ENCODE assay signal across 16 mouse cellular contexts in genomic region chr1:173364125-173364800, GRCm38 (mm10). TPM values are rescaled to one million over a fixed set of nuclear protein-coding genes. Genes with fewer than 3 reads are reported as not detected.
DNase-seq lines count a peak whose midpoint lies in the region; ATAC-seq lines count a peak whose summit lies in the region.
"Had no signal": no experiment of that assay in that cellular context is flagged by ENCODE, and none has a peak within 500 bp of the region (broad histone marks: within the 10 kb centered on the region; RNA-seq: fewer than 3 reads in every experiment).

No protein-coding gene starts in this region.

- DNase-seq in hindbrain, embryonic 14.5 days (ENCODE audit: low spot score), result no peak
- DNase-seq in right cerebral cortex, postnatal 10 days (ENCODE audit: low spot score in 2 of 2), result peak; percentile 55 to 67
- DNase-seq in right cerebral cortex, adult 18-20 months, result no peak
- DNase-seq in cerebellum, adult 11-12 months, result peak; percentile 91
- peak; percentile 85 to 88 for DNase-seq in cerebellum, postnatal 36 days
- no peak for DNase-seq in T-cell, adult 2 months (ENCODE audit: low spot score)
- DNase-seq: gastrocnemius, postnatal 14 days; heart, postnatal 14 days; kidney, adult 9 months had no signal

- H3K4me2 ChIP-seq in hindbrain, embryonic 13.5 days, result 0 out of 2 replicates have a peak overlapping the region, but pooled peaks have one; percentile 6
- no peak overlapping the region for H3K4me2 ChIP-seq in hindbrain, embryonic 14.5 days (replicated peaks)
- H3K4me2 ChIP-seq: embryonic facial prominence, embryonic 12.5 days; midbrain, embryonic 11.5 days had no signal

- H3K4me3 ChIP-seq in hindbrain, embryonic 13.5 days, result no peak overlapping the region
- H3K4me3 ChIP-seq in hindbrain, embryonic 14.5 days (replicated peaks; ENCODE audit: low read length), result no peak overlapping the region
- H3K4me3 ChIP-seq: embryonic facial prominence, embryonic 12.5 days; layer of hippocampus, adult 2 months; myocyte had no signal

- no peaks in the 10 kb centered on the region for H3K9me3 ChIP-seq in hindbrain, embryonic 13.5 days
- H3K9me3 ChIP-seq in hindbrain, embryonic 14.5 days (ENCODE audit: control insufficient read depth, low read length), result no peaks in the 10 kb centered on the region
- H3K9me3 ChIP-seq: embryonic facial prominence, embryonic 12.5 days had no signal

- WGBS in hindbrain, embryonic 13.5 days, result 87% methylated on average over 4 of the region's 4 CpGs
- 85% methylated on average over 4 of the region's 4 CpGs for WGBS in hindbrain, embryonic 14.5 days

- no peak for ATAC-seq in hindbrain, embryonic 13.5 days (ENCODE audit: low FRiP score)
- ATAC-seq in hindbrain, embryonic 14.5 days (ENCODE audit: low FRiP score), result no peak
- ATAC-seq: inflammation-experienced regulatory T-cells, adult 6 months had no signal

- no peak overlapping the region for H3K9ac ChIP-seq in hindbrain, embryonic 13.5 days
- no peak overlapping the region for H3K9ac ChIP-seq in hindbrain, embryonic 14.5 days
- H3K9ac ChIP-seq: embryonic facial prominence, embryonic 12.5 days had no signal

- no peaks in the 10 kb centered on the region for H3K36me3 ChIP-seq in hindbrain, embryonic 13.5 days
- H3K36me3 ChIP-seq in hindbrain, embryonic 14.5 days (replicated peaks; ENCODE audit: control insufficient read depth, insufficient read depth), result 0 out of 2 replicates have a peak, but pooled peaks cover 9% of the 10 kb centered on the region
- H3K36me3 ChIP-seq: embryonic facial prominence, embryonic 12.5 days had no signal

- H3K4me1 ChIP-seq in hindbrain, embryonic 13.5 days (replicated peaks), result peaks cover 51% of the 10 kb centered on the region
- H3K4me1 ChIP-seq in hindbrain, embryonic 14.5 days (replicated peaks; ENCODE audit: control insufficient read depth, insufficient read depth, low read length), result peaks cover 57% of the 10 kb centered on the region

- H3K27ac ChIP-seq in hindbrain, embryonic 13.5 days, result no peak overlapping the region
- H3K27ac ChIP-seq in hindbrain, embryonic 14.5 days, result no peak overlapping the region
- H3K27ac ChIP-seq: embryonic facial prominence, embryonic 12.5 days had no signal

- H3K27me3 ChIP-seq in hindbrain, embryonic 13.5 days, result no peaks in the 10 kb centered on the region
- H3K27me3 ChIP-seq in hindbrain, embryonic 14.5 days (ENCODE audit: control insufficient read depth, insufficient read depth, low read length), result no peaks in the 10 kb centered on the region

RNA-seq across cellular contexts. Expression of gene Cadm3, which starts 3.2 kb away (rescaled TPM):
- polyA plus RNA-seq in hindbrain, embryonic 13.5 days (2015; fragmentation: Nextera tagmentation; extraction: Ambion mirVana), result 50.0 and 52.9 TPM in 2 replicates
- 138 and 157 TPM in 2 replicates for polyA plus RNA-seq in hindbrain, embryonic 14.5 days (2014; fragmentation: Nextera tagmentation; extraction: Ambion mirVana)

RNA-seq across cellular contexts. Expression of gene Aim2, which starts 13.6 kb away (rescaled TPM):
- polyA plus RNA-seq in hindbrain, embryonic 13.5 days (2015; fragmentation: Nextera tagmentation; extraction: Ambion mirVana), result 1.9 and 2.1 TPM in 2 replicates
- 1.3 and 1.4 TPM in 2 replicates for polyA plus RNA-seq in hindbrain, embryonic 14.5 days (2014; fragmentation: Nextera tagmentation; extraction: Ambion mirVana)

RNA-seq across cellular contexts. Expression of gene Ackr1, which starts 30.7 kb away (rescaled TPM):
- 15.1 and 16.8 TPM in 2 replicates for polyA plus RNA-seq in hindbrain, embryonic 13.5 days (2015; fragmentation: Nextera tagmentation; extraction: Ambion mirVana)
- polyA plus RNA-seq in hindbrain, embryonic 14.5 days (2014; fragmentation: Nextera tagmentation; extraction: Ambion mirVana), result 23.4 and 24.0 TPM in 2 replicates
- polyA plus RNA-seq: C2C12; inflammation-experienced regulatory T-cells, adult 6 months; myocyte had no signal

Comparison
In these comparisons a context has a peak if more than half of its experiments do, and no peak if none do; other contexts are left out.
1. DNase-seq: peak in right cerebral cortex, postnatal 10 days (2 of 2), cerebellum, adult 11-12 months (single experiment) and cerebellum, postnatal 36 days (2 of 2); none in hindbrain, embryonic 14.5 days (single experiment), right cerebral cortex, adult 18-20 months (single experiment) and T-cell, adult 2 months (single experiment).